Mouse (Mus musculus) thymus, postnatal 0 days (tissue): ENCODE measurements at regions not wholly inside any gene's neighbourhood (a gene's known extent, or its start where the extent isn't known, plus 50 kb on each side); places are given as distances from the start of the nearest gene placed in this dataset.
A peak's percentile ranks its signal among the peaks of the same experiment; 100 is the strongest.

Experiments used
- DNase-seq: peaks from one replicate; pipeline ENCODE4 v3.0.0-alpha.2; 2015; ENCODE audit warnings: low spot score

DNA sequence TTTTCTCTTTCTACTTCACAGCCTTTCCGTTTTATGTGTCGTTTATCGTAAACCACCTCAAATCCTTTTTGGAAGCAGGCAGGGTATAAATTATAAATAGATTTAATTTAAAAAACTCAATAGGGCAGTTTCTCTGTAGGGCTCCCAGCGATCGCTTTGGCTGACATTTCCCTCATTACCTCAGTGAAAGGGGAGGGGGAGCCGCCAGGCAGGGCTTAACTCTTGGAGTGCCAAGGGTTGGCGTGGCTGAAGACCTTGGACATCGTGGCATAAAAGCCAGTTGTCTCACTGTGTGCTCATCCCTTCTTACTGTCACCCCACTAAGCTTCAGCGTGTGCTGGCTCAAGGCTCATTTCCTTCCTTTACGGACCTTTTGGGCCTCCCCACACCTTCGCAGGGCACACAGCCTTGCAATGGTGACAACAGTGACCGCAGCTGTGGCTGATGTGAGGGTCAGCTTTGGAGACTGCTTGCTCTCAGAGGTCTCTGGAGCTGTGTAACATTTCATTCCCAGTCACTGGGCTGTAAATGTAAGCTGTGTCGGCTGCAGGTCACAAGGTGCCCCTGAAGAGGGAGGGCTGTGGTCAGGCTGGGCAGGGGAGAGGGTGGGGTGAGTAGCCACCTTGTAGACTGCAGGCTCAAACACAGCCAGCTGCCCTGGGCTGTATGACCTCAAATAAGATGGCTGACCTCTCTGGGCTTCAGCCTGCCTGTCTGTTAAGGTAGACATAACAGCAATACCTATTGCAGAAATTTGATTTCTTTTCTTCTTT is 81.6 kb upstream of the Stx16 start:
- no peak for DNase-seq

DNA sequence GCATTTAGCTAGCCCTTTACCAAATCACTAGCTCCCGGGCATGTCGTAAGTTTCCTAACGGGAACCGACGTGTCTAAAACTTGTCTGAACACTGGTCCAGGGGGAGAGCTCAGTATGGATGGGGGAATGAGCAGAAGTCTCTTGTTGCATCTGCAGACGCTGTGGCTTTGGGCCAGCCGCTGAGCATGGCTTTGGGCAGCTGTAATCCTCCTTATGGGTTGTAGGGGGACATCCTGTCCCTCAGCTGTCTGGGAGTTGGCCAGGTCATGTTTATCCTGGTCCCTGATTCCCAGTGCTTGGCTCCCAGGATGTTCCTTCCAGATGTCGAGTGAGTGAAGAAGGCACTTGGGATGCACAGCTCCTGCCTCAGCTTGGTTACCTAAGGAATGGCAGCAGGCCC is 71.4 kb upstream of the Stx16 start:
- DNase-seq, result no peak

- DNase-seq, result no peak
These were observed 68.1 kb upstream of the Stx16 start for GRCm38 (mm10) chr2:174007976-174008349.

DNA sequence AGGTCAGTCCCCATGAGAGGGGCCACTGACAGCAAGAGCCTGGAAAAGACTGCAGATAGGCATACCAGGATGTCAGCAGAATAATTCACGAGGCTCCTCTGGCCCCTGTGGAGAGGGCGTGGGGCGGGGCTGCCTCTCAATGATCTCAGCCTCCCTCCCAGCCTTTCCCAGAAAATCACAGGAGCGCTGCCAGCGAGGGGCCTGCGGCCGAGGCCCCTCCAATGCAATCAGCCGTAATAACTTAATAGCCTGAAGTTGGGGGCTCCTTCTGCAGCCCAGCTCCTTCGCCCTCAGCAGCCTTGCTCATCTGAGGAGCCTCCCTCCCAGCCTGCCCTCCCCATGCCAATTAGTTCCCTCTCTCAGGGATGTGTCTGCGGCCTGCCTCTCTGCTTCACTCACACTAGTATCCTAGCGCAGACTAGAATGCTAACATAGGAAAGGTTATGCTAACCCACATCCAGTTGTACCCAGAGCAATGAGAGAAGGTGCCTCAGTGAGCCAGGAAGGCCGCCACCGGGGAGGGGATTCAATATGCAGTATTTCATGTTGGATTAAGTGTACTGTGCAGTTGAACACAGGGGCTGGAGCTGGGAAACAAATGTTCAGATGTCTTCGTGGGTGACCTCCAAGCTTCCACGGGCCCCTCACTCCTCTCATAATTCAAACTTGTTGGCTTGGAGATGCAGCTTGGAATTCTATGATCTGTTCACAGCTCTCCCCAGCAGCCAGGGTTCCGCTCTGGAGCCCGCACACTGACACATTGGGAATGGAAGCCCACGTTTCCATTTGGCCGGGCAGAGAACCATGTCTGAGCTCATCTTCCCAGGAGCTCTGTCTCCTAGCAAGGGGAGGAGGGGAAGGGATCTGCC is 67.5 kb upstream of the Stx16 start:
- DNase-seq, result no peak

GRCm38 (mm10) chr2:174010038-174010437 is 66.1 kb upstream of the Stx16 start:
- no peak for DNase-seq

DNA sequence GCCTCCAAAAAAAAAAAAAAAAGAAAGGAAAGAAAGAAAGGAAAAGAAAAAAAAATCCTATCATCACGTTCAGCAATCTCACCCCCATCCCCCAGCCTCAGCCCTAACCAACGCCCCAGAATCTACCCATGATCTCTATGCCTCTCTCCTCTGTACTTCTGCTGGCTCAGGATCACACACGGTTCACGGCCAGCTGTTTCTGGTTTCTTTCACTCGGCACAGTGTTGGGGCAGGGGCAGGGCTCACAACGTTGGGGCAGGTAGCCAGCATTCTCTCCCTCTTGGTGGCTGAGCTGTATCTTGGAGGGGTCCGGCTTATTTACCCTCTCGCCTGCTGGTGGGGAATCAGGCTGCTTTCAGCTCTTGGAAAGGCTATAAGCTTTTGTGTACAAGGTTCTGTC is 64.7 kb upstream of the Stx16 start:
- DNase-seq, result no peak

DNA sequence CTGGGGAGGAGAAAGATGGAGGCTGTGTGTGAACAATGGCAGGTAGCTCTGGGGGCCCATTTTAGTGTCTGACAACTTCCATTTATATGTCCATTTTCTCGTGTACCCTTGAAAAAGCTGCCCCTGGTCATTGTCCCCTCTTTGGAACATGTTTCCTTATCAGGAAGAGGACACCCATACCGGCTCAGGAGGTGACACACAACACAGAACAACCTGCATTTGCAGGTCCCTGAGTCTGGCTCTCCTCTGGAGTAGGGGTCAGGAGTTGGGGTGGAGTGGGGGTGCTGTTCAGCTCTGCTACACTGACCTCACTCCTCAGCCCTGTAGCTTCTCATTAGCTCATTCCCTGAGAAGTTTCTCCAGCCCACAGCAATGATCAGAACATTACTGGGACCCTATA is 61.7 kb upstream of the Stx16 start:
- DNase-seq, result no peak

DNA sequence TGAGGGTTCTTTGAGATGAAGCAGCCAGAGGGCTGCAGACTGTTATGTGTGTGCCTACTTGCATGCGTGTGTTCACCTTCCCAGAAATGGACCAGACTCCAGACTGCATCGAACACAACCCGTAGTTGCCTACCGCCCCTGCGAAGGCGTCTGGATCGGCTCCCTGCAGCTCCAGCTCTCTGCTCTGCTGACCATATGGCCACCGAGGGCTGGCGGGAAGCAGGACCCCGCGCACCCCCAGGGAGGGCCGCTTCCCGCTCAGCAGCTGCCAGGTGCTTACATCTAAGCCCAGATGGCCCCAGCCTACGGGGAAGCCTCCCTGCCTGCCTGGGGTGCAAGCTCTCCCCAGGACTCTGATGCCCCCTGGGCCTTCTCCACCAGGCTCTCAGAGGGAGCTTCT is 60.8 kb upstream of the Stx16 start:
- DNase-seq, result no peak

GRCm38 (mm10) chr2:174016068-174016467 is 60.0 kb upstream of the Stx16 start:
- no peak for DNase-seq

DNA sequence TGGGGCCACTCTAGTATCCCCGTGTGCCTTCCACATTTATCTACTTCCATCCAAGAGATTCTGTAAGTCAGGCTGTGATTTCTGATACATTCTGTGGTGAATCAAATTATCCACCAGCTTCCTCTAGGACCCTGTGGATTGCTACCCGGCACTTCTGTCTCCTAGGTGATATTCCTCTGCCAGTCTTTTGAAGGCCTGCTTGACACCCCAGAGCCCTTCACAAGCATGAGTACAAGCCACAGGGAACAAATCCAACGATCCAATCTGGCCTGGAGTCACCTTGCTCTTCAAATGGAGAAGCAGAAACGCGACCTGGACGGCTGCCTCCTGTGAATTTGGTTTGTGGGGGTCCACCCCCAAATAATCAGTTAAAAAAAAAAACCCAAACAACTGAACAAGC is 59.1 kb upstream of the Stx16 start:
- no peak for DNase-seq

DNA sequence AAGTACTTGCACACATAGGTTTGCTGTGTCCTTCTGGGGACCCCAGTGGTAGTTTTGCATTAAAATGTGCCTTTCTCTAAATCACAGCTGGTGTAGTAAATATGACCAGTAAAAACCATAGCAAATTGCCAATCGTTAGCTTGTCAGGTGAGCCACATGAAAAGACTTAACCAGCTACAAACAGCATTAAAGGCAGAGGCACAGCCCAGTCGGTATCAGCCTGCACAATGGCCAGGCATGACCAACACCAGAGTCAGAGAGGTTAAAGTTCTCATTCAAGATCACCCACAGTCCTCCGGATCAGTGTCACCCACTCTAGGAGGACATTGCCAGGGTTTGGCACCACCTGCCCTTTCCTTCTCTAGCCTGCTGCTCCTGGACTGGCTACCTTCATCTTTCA is 58.5 kb upstream of the Stx16 start:
- no peak for DNase-seq

DNA sequence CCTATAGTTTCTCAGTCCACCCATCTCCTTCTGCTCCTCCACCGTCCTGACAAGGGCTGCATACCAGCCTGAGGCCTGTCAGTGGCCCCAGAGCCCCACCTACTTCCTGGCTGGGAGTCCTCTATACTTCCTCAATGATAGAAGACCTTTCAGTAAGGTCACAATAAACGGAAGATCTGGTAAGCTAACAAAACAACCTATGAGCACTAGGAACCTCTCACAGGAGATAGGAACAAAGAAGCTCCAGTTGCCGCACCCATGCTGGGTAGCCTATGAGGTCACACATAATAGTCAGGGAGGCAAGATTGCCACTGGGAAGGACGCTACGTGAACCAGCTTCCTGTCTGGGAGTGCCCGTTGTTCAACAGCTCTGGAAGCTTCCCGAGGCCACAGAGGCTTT is 58.1 kb upstream of the Stx16 start:
- peak; percentile 36 for DNase-seq

- no peak for DNase-seq
These were observed 57.1 kb upstream of the Stx16 start for GRCm38 (mm10) chr2:174018986-174019385.

- DNase-seq, result no peak
These were observed 56.1 kb upstream of the Stx16 start for GRCm38 (mm10) chr2:174019970-174020369.

- no peak for DNase-seq
These were observed 55.7 kb upstream of the Stx16 start for GRCm38 (mm10) chr2:174020447-174020846.

GRCm38 (mm10) chr2:174021538-174021937 is 54.6 kb upstream of the Stx16 start:
- no peak for DNase-seq

DNA sequence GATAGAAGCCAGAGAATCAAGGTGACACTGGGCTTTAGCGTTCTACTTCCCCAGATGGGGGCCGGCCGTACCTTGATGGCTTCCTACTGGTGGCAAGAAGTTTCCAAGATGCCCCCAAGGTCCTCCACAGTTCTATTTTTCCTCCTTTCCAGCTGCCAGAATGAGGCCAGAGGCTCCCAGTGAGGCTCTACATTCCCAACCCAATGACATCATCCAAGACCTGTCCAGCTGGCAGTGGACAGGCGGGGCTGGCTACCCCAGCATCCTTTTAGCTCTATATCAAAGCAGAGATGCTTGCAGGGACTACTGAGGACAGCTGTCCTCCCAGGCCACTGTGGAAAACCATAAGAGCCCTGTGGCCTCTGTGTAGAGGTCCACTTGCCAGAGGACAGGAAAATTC is 53.8 kb upstream of the Stx16 start:
- no peak for DNase-seq

GRCm38 (mm10) chr2:174025181-174025870 is 50.8 kb upstream of the Stx16 start:
- no peak for DNase-seq
